Mouse (Mus musculus) cerebellum, adult 2 months (tissue): ENCODE results near the gene Pnmt.

Experiments used
- CTCF ChIP-seq: fragments of 200-500 bp; IDR thresholded peaks from 2 replicates; pipeline ENCODE4 v1.5.1; 2011; ENCODE audit warnings: low read depth, mild to moderate bottlenecking, control low read depth, low read length, moderate library complexity, borderline replicate concordance; ENCODE audit not compliant: insufficient read depth
- POLR2A ChIP-seq: fragments of 200-500 bp; IDR thresholded peaks from 2 replicates; pipeline ENCODE4 v1.6.1; 2011; ENCODE audit warnings: low read length, control low read depth, borderline replicate concordance; ENCODE audit not compliant: insufficient read depth

DNA sequence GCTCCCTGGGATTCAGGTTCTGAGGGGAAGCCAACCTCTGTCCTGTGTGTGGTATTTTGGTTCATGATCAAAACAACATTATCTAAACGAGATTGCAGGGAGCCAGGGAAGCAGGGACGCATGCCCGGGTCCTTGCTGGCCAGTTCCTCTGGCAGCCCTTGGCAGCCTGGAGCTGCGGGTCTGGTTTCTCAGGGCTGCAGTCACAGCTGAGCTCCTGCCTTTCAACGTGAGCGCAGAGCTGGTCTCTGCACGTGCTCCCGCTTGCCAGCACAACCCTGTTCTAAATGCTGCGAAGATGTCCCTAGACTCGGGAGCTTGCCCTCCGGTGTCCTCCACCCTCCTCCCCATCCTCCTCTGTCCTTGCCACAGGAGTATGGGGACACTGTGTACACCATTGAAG is 8.5 kb upstream of the Pnmt start:
- TF ChIP-seq CTCF: no peak
- TF ChIP-seq POLR2A: no peak
